Mouse (Mus musculus) cerebellum, adult 9-11 months (tissue): ENCODE results near the gene Vma21.
A peak's percentile ranks its signal among the peaks of the same experiment; 100 is the strongest.

ENCODE experiments used
- DNase-seq: peaks from one replicate; pipeline ENCODE4 v3.0.0; 2022

Gene Vma21

DNA sequence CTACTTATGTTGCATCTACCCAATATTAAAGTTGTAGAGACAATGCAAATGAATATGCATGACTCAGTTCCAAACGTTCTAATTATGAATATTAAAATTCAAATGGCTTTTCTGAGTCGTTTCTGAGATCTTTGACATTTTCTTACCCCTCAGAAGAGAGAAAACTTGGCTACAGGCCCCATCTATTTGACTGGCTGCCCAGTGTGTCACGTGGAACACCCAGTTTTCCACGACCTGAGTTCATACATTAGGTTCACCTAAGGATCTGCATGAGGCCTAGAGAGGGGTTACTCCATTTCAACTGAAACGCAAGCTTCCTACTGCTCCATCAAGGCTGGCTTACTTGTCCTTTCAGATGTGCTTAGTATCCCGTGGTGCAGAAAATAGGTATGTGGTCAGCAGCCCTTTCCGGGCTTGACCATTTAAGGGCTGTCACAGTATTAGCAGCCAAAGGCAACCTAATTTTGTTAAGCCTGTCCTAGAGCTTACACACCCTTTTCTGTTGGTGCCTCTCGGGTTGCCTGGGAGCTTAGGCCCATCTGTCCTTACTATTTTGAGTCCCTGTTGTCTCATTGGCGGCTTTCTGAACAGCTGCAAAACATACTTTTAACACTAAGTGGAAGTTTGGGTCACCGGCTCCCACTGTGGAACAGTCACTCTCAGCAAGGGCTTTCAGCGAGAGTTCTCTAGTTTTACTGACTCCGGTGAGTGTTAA lies at the start of gene Vma21:
TSS of gene Vma21 (plus strand) at position 294 of the 715 bp plus-strand sequence.
- peak; percentile 28 for DNase-seq

DNA sequence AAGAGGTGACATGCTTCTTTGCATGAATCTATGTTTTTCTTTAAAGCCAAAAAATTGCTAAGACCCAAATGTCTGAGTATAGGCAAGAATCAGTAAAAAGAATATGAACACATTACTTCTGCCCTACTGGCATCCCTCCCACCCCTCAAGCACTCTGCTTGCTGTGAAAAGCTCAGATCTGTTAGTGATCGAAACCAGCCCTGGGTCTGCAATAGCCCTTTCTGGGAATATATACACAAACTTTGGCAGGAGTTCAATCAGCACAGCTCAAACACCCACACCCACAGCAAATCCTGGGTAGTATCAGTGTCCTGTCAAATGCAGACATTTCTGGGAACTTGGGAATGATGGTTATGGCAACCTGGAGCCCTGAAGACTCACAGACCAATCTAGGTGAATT lies 47.8 kb upstream of the Vma21 start:
- DNase-seq = no peak

DNA sequence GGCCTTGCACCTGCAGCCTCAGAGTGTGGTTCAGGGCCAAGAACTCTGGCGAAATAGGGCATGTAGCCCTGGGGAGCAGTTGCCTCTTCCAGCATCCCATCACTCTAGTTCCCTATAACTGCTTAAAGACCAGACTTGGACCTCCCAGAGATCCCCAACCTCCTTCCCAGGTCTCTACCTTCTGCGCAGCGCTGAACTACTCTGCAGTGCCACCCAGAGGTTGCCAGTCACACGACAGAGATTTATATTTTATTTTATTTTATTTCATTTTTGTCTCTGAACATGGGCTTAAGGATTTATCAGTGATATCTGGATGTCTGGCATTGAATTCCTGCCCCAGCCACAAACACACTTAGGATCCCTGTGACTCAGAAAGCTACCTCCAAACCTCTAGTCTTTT lies 24.6 kb upstream of the Vma21 start:
- no peak for DNase-seq

DNA sequence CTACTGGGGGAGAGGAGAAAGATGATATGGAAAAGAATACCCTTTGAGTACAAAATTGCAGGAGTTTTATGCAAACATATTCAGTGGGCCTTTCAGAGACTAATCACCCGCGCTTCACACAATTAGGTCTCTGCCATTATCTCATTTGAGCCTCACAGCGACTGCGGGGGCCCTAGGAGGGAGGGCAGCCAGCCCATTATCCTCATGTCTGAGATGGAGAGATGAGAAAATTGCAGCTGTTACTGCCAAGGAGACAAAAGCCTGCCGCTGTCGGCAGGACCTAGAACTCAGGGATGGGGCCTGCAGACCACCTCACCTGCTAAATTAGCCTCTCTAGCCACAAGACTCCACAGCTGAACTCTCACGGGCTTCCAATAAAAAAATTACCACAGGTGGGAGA lies 18.0 kb upstream of the Vma21 start:
- no peak for DNase-seq

DNA sequence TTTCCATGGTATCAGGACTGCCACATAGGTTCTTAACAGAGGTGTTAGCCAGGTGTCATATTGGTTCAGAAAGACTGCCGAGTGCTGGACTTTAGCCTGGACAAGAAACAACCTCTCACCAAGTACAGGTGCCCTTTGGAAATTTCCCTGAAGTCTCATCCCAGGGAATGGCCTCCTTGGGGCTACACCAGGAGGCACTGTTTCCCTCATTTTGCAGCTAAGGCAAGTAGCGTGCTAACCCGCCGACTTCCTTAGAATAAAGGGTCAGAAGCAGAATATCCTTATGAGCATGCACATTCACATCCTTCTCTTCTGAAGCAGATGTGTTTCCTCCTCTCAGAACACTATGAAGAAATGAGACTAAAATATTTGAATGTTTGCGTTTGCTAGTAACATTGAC lies 16.8 kb upstream of the Vma21 start:
- DNase-seq = no peak

DNA sequence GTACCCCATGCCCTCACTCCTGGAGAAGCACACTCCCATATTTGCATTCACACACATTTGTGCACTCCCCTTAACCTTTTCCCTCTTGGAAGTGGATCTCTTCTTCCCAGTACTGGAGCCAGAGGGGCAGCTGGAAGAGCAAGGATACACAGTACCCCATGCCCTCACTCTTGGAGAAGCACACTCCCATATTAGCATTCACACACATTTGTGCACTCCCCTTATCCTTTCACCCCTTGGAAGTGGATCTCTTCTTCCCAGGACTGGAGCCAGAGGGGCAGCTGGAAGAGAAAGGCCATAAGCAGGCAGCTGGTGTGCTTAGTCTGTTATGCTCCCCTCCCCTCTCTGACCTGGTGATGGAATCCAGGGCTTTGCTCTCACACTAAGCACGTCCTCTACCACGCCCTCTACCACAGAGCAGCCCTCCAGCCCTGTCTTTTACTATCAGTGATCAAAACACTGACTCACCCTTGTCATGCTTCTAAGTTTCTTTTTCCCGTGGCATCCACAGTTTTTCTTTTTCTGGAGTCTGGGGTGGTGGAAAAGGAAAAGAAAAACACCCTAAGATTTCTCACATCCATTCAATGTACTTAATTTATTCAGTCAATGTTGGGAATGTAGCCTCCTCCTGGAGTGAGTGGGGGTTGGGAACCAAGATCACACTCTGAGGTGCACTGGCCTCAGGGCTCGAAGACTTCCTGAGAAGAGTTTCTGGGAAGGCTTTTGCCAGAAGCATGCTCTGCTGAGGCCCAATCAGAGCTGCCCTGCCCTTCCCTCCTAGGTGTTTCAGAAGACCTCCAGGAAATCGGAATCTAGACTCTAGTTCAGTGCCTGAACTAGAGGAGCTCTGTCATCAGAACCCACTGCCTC lies 3.5 kb upstream of the Vma21 start:
- no peak for DNase-seq

DNA sequence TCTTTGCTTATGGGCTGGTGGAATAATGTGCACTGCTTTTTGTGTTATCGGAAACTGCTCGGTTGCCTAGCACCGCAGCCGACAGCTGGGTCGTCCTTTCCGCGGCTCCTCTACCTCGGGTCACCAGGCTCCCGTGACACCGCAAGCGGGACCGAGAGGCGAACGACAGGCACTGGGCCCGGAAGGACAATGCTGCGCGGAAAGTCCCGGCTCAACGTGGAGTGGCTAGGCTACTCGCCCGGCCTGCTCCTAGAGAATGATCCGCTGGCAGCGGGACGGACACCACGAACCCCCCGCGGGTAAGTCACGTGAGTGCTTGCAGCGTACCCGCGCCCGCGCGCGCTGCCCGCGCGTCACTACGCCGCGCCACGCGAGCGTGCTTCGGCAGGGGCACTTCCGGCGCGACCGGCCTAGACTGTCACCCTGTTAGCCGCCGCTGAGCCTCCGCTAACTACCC lies 705 bp downstream of the Vma21 start:
- DNase-seq = peak; percentile 91

DNA sequence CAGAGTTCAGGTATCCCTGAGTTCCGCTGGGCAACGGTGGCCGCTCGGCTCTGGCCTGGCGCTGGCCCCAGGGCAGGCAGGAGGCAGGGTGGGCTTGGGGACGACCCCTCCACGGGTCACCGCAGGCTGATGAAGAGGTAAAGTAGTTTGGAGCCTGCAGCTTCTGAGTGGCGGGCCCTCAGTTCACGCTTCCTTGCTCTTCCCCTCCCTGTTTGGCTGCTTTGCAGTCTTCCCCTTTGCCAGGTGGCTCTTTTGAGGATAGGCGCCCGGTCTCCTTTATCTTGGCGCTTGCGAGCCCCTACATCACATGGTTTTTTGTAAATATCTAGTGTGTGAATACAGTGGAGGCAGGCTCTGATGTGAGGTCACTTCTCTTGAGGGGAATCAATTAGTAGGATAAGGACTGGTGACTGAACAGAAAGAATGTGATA lies 1.2 kb downstream of the Vma21 start:
- DNase-seq = no peak

DNA sequence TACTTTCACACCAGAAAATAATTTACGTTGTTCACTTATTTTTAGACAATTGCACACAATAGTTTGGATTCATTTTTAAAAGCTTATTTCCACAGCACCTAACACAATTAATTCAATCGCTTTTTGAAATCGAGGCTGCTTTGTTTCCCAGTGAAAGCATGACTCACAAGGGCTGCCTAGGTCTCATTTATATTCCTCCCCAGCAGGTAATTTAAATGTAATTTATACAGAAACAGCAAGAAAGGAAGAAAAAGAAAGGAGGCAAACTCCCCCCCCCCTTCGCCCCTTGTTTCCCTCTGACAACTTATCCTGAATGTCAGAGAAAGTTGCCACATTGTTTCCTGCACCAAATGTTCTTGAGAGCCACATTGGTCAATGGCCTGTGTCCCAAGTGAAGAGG lies 23.2 kb downstream of the Vma21 start:
- no peak for DNase-seq

DNA sequence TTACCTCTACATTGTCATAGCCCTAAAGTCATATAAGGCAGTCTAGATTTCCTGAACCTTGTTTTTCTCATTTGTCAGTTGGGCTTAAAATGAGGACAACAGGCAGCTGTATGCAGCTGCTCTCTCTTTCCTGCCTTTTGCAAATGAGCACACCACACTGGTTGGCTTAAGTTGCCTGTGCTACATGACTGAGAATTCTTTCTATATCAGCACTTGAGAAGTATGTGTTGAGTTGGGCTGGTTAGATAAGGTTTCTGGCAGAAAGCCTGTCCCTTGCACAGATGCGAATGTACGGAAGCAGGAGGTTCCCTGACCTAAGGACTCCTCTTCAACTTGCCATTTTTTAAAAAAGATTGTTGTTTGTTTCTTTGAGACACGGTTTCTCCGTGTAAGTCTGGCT lies 31.0 kb downstream of the Vma21 start:
- DNase-seq = no peak

DNA sequence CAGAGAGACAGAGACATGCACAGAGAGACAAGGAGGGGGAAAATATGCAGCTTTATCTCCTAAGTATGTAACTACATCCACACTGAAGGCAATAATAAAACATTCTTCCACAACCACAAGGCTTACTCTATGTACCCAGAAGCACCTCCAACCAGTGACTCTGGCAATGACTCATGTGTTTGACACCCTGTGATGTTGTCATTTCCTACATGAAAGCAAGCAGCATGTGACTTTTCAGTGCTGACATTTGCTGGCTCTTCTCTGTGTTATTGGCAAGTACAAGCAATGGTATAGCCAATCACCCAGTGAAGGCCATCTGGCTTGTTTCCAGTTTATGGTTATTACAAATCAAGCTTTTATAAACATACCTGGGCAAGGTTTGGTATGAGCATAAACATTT lies 38.1 kb downstream of the Vma21 start:
- no peak for DNase-seq
